Mouse (Mus musculus) left cerebral cortex, postnatal 4 days (tissue): ENCODE results near the gene Limd1. TPM values are rescaled to one million over a fixed set of nuclear protein-coding genes. Genes with fewer than 3 reads are reported as not detected.
"Not testable (repeated sequence)": the region's sequence is repeated elsewhere in the genome, so short reads cannot be mapped to it uniquely, and the experiment has no call there.

Experiments used
- DNase-seq: peaks from one replicate; pipeline ENCODE4 v3.0.0-alpha.2; 2022
- intact Hi-C: fragments of 180-260 bp; cut with DNase I; formaldehyde crosslinking; loops from one replicate; pipeline ENCODE4 v1.15.1; 2025
- total RNA-seq, 2 experiments: library from RNA; stranded (reverse); gene quantifications; 2 replicates each; pipeline ENCODE4 v1.2.3; 2021

Gene Limd1
- total RNA-seq, result 10 to 100 TPM in 1 of 2 experiments, 1 to 10 TPM in 1; 9.5 to 10.2 TPM

GRCm38 (mm10) chr9:123478586-123479195 lies at the start of gene Limd1:
Gene Limd1, plus strand, starts transcription at chr9:123478706.
- DNase-seq, result peak; percentile 56
- intact Hi-C loops, result no loop called here

- intact Hi-C loops, result no loop called here
- no peak for DNase-seq
These were observed 48.6 kb upstream of the Limd1 start for GRCm38 (mm10) chr9:123429863-123430262.

- DNase-seq, result no peak
- intact Hi-C loops, result no loop called here
These were observed 47.5 kb upstream of the Limd1 start for GRCm38 (mm10) chr9:123430973-123431372.

GRCm38 (mm10) chr9:123438223-123438622 lies 40.3 kb upstream of the Limd1 start:
- intact Hi-C loops, result no loop called here
- peak; percentile 4 for DNase-seq

- intact Hi-C loops, result loop anchor here (2.0 to 5.0 kb wide), 2 partner anchors 182 to 283 kb away; no protein-coding TSS in a partner anchor
- DNase-seq, result no peak
These were observed 38.1 kb upstream of the Limd1 start for GRCm38 (mm10) chr9:123440230-123441058.

- intact Hi-C loops, result not testable (repeated sequence)
These were observed 31.4 kb upstream of the Limd1 start for GRCm38 (mm10) chr9:123447101-123447500.

GRCm38 (mm10) chr9:123448594-123448993 lies 29.9 kb upstream of the Limd1 start:
- intact Hi-C loops, result loop anchor here (2.0 kb wide), 1 partner anchor 76 kb away; no protein-coding TSS in a partner anchor

More at GRCm38 (mm10) chr9:123447101-123447500, 31.4 kb upstream of the Limd1 start:
- DNase-seq, result peak; percentile 29

GRCm38 (mm10) chr9:123450174-123450573 lies 28.3 kb upstream of the Limd1 start:
- peak; percentile 53 for DNase-seq
- intact Hi-C loops, result no loop called here

More at GRCm38 (mm10) chr9:123448594-123448993, 29.9 kb upstream of the Limd1 start:
- DNase-seq, result no peak

- intact Hi-C loops, result no loop called here
- DNase-seq, result no peak
These were observed 26.7 kb upstream of the Limd1 start for GRCm38 (mm10) chr9:123451772-123452171.

GRCm38 (mm10) chr9:123456634-123457602 lies 21.6 kb upstream of the Limd1 start:
- DNase-seq, result no peak
- intact Hi-C loops, result loop anchor here (5.0 kb wide), 1 partner anchor 50 kb away; no protein-coding TSS in a partner anchor

- no peak for DNase-seq
- intact Hi-C loops, result loop anchor here (5.0 kb wide), 1 partner anchor 50 kb away; no protein-coding TSS in a partner anchor
These were observed 20.9 kb upstream of the Limd1 start for GRCm38 (mm10) chr9:123457603-123458002.

- peak; percentile 46 for DNase-seq
- intact Hi-C loops, result no loop called here
These were observed 11.3 kb upstream of the Limd1 start for GRCm38 (mm10) chr9:123467141-123467620.

- no peak for DNase-seq
- intact Hi-C loops, result no loop called here
These were observed 10.0 kb upstream of the Limd1 start for GRCm38 (mm10) chr9:123468406-123469085.

- intact Hi-C loops, result no loop called here
- no peak for DNase-seq
These were observed 9.4 kb upstream of the Limd1 start for GRCm38 (mm10) chr9:123469087-123469486.

GRCm38 (mm10) chr9:123473377-123473776 lies 5.1 kb upstream of the Limd1 start:
- intact Hi-C loops, result no loop called here
- no peak for DNase-seq

- intact Hi-C loops, result no loop called here
These were observed 2.9 kb upstream of the Limd1 start for GRCm38 (mm10) chr9:123475569-123475968.

GRCm38 (mm10) chr9:123478031-123478585 lies 398 bp upstream of the Limd1 start:
- intact Hi-C loops, result no loop called here
- DNase-seq, result no peak

More at GRCm38 (mm10) chr9:123475569-123475968, 2.9 kb upstream of the Limd1 start:
- DNase-seq, result no peak

- intact Hi-C loops, result no loop called here
- DNase-seq, result no peak
These were observed 727 bp downstream of the Limd1 start for GRCm38 (mm10) chr9:123479196-123479669.

- intact Hi-C loops, result no loop called here
- DNase-seq, result no peak
These were observed 1.4 kb downstream of the Limd1 start for GRCm38 (mm10) chr9:123479876-123480252.
